Mouse (Mus musculus) liver, embryonic 14.5 days (tissue): ENCODE measurements around the gene Aurkb. TPM values are rescaled to one million over a fixed set of nuclear protein-coding genes. Genes with fewer than 3 reads are reported as not detected.

Experiments used
- ATAC-seq: fragments of 200-750 bp; cut with Nextera tagmentation; 2 replicates; pipeline ENCODE4 v1.8.0; 2017; ENCODE audit warnings: moderate number of reproducible peaks, mild to moderate bottlenecking, moderate library complexity; ENCODE audit not compliant: insufficient read depth
- DNase-seq, 3 experiments: peaks; one replicate each; pipeline ENCODE4 v3.0.0-alpha.2; 2012 to 2013; ENCODE audit warnings: low read depth in 3 of 3, low spot score in 3 of 3
- H3K27ac ChIP-seq: fragments of 300-500 bp; sonication (generic); 2 replicates; pipeline ENCODE4 v1.5.1; 2014; ENCODE audit warnings: moderate library complexity, mild to moderate bottlenecking, control low read depth, inconsistent platforms
- H3K27me3 ChIP-seq: fragments of 300-500 bp; sonication (generic); 2 replicates; pipeline ENCODE4 v1.6.1; 2014; ENCODE audit warnings: mild to moderate bottlenecking, low read length, moderate library complexity; ENCODE audit not compliant: control insufficient read depth, insufficient read depth
- H3K36me3 ChIP-seq: fragments of 300-500 bp; sonication (generic); replicated peaks from 2 replicates; pipeline ENCODE4 v1.6.1; 2014; ENCODE audit warnings: low read depth; ENCODE audit not compliant: control insufficient read depth, insufficient read depth
- H3K4me1 ChIP-seq, 2 experiments: fragments of 200-500 bp in 1 of 2; fragments of 300-500 bp in 1 of 2; sonication (generic) in 1 of 2; replicated peaks; 2 replicates each; pipeline ENCODE4 v1.6.1; 2012 to 2014; ENCODE audit warnings: antibody characterized with exemption in 1 of 2, inconsistent platforms in 1 of 2, low read length in 1 of 2; ENCODE audit not compliant: control insufficient read depth in 2 of 2, insufficient read depth in 2 of 2
- H3K4me2 ChIP-seq: fragments of 300-500 bp; sonication (generic); 2 replicates; pipeline ENCODE4 v1.6.1; 2014; ENCODE audit warnings: low read depth, mild to moderate bottlenecking, control low read depth, moderate library complexity
- H3K4me3 ChIP-seq, 2 experiments: fragments of 200-500 bp in 1 of 2; fragments of 300-500 bp in 1 of 2; sonication (generic) in 1 of 2; 2 replicates each; pipeline ENCODE4 v1.5.1; 2012 to 2014; ENCODE audit warnings: low read depth in 2 of 2, low read length in 2 of 2, mild to moderate bottlenecking in 2 of 2, control low read depth in 1 of 2, inconsistent platforms in 1 of 2, moderate library complexity in 1 of 2; ENCODE audit not compliant: insufficient read depth in 1 of 2
- H3K9ac ChIP-seq: fragments of 300-500 bp; sonication (generic); replicated peaks from 2 replicates; pipeline ENCODE4 v1.6.1; 2014; ENCODE audit warnings: mild to moderate bottlenecking, control low read depth, moderate library complexity
- H3K9me3 ChIP-seq: fragments of 300-500 bp; sonication (generic); 2 replicates; pipeline ENCODE4 v1.6.1; 2016; ENCODE audit warnings: low read length, mixed read lengths; ENCODE audit not compliant: control insufficient read depth
- CTCF ChIP-seq: IDR thresholded peaks from 2 replicates; pipeline ENCODE4 v1.5.1; 2016; ENCODE audit warnings: antibody characterized with exemption, low read depth, control low read depth
- EP300 ChIP-seq: IDR thresholded peaks from 2 replicates; pipeline ENCODE4 v1.6.1; 2016; ENCODE audit warnings: antibody characterized with exemption, low read depth
- WGBS: fragments of 180-500 bp; shearing (Covaris S2); extraction: QIAGEN DNeasy Blood & Tissue Kit; methylation state at CpG from one replicate; pipeline ENCODE4 v1.1.7; 2014; ENCODE audit not compliant: insufficient replicate concordance; 5-methylcytosine and 5-hydroxymethylcytosine counted together
- polyA plus RNA-seq, 2 experiments: library from polyadenylated mRNA; depleted of rRNA in 1 of 2; stranded (reverse) in 1 of 2; unstranded in 1 of 2; fragments of >200 nt; fragmentation: Nextera tagmentation in 1 of 2; extraction: Ambion mirVana in 1 of 2; gene quantifications; 2 replicates each; pipeline versions ENCODE4 v1.2.1 to v1.2.3; 2012 to 2014

Gene Aurkb
- polyA plus RNA-seq, 2 experiments = 78.6 to 90.8 TPM

- Histone ChIP-seq H3K4me1 (peaks cover 13 to 39% of the 10 kb centered on the region in 2 experiments; a peak in 3 of 4 replicates), H3K36me3 (no peaks in the 10 kb centered on the region), H3K9me3 (no peaks in the 10 kb centered on the region), H3K27me3 (no peaks in the 10 kb centered on the region), H3K4me3 (peak overlapping the region in 1 of 2 experiments; percentile 46; a peak in 2 of 4 replicates), H3K4me2 (peak overlapping the region; percentile 76), H3K27ac (no peak overlapping the region), H3K9ac (peak overlapping the region; percentile 41)
- ATAC-seq = no peak
- 11% methylated on average over 8 of the region's 8 CpGs for WGBS
- peak; percentile 74 to 84 (median 77) for DNase-seq
- no peak for TF ChIP-seq EP300
- TF ChIP-seq CTCF = peak; percentile 90
These were observed 21.5 kb downstream of the Aurkb start for GRCm38 (mm10) chr11:69066956-69067355.

- Histone ChIP-seq H3K27me3 (no peaks in the 10 kb centered on the region), H3K27ac (no peak overlapping the region), H3K9ac (no peak overlapping the region), H3K4me1 (peaks cover 13 to 43% of the 10 kb centered on the region in 2 experiments; a peak in 3 of 4 replicates), H3K36me3 (no peaks in the 10 kb centered on the region), H3K4me3 (no peak overlapping the region), H3K4me2 (no peak overlapping the region), H3K9me3 (no peaks in the 10 kb centered on the region)
- TF ChIP-seq CTCF (no peak), EP300 (no peak)
- ATAC-seq (no peak), DNase-seq (no peak)
- WGBS = 54% methylated on average over 6 of the region's 6 CpGs
These were observed 22.2 kb downstream of the Aurkb start for GRCm38 (mm10) chr11:69067601-69068000.

GRCm38 (mm10) chr11:69070093-69070492 is 24.6 kb downstream of the Aurkb start:
- TF ChIP-seq CTCF = no peak
- TF ChIP-seq EP300 = no peak
- ATAC-seq (no peak), DNase-seq (no peak)
- H3K4me3 ChIP-seq = peak overlapping the region; percentile 73
- WGBS = 3% methylated on average over 13 of the region's 13 CpGs
- peak overlapping the region; percentile 83 for H3K9ac ChIP-seq
- H3K9me3 ChIP-seq = no peaks in the 10 kb centered on the region
- peak overlapping the region; percentile 90 for H3K4me2 ChIP-seq
- H3K27me3 ChIP-seq = no peaks in the 10 kb centered on the region
- peak overlapping the region; percentile 71 for H3K27ac ChIP-seq
- H3K4me1 ChIP-seq = peaks cover 21 to 49% of the 10 kb centered on the region in 2 experiments
- no peaks in the 10 kb centered on the region for H3K36me3 ChIP-seq

GRCm38 (mm10) chr11:69070590-69071222 is 25.3 kb downstream of the Aurkb start, which contains the start of gene Tmem107:
Gene Tmem107 (plus strand): TSS chr11:69070806.
- H3K9ac ChIP-seq = peak within 1 kb of the TSS; percentile 83
- no peaks in the 10 kb centered on the region for H3K9me3 ChIP-seq
- no peaks in the 10 kb centered on the region for H3K27me3 ChIP-seq
- peak within 1 kb of the TSS; percentile 90 for H3K4me2 ChIP-seq
- ATAC-seq (peak; percentile 78), DNase-seq (peak; percentile 93 to 94 (median 94))
- no peaks in the 10 kb centered on the region for H3K36me3 ChIP-seq
- H3K4me3 ChIP-seq = peak within 1 kb of the TSS; percentile 73
- WGBS = under 1% methylated on average over 47 of the region's 47 CpGs
- TF ChIP-seq EP300 = peak; percentile 79
- TF ChIP-seq CTCF = peak; percentile 27
- peaks cover 21 to 48% of the 10 kb centered on the region in 2 experiments for H3K4me1 ChIP-seq
- H3K27ac ChIP-seq = peak within 1 kb of the TSS; percentile 71

DNA sequence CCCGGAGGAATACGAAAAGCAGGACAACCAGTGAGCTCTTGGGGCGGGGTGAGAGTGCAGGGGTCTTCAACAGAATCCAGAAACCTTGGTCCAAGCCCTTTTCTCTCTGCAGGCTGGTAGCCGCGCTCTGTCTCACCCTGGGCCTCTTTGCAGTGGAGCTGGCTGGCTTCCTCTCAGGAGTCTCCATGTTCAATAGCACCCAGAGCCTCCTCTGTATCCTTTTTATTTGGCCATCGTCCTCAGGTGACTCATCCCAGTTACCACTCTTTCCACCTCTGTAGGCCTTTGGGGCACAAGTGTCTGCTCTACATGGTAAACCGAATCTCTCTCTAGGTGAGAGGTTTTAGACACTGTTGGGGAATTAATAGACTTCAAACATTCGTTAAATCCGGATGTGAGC is 25.8 kb downstream of the Aurkb start:
- DNase-seq = no peak
- Histone ChIP-seq H3K9ac (peak overlapping the region; percentile 73), H3K4me1 (peaks cover 21 to 43% of the 10 kb centered on the region in 2 experiments)

More for the DNA sequence above, 25.8 kb downstream of the Aurkb start:
- Histone ChIP-seq H3K36me3 (no peaks in the 10 kb centered on the region), H3K4me3 (peak overlapping the region; percentile 73), H3K27ac (peak overlapping the region; percentile 65), H3K4me2 (peak overlapping the region; percentile 90), H3K27me3 (no peaks in the 10 kb centered on the region), H3K9me3 (no peaks in the 10 kb centered on the region)
- WGBS = 32% methylated on average over 9 of the region's 9 CpGs
- no peak for TF ChIP-seq EP300
- no peak for TF ChIP-seq CTCF
- no peak for ATAC-seq
